Mouse (Mus musculus): ENCODE data around the gene Slc22a26.
"Not testable (repeated sequence)": the region's sequence is repeated elsewhere in the genome, so short reads cannot be mapped to it uniquely, and the experiment has no call there.

The Slc22a26 gene

GRCm38 (mm10) chr19:7802571-7802970 is at the start of gene Slc22a26:
Slc22a26 (minus strand) TSS chr19:7802667.
- no peak for DNase-seq (ENCODE audit: low read depth)

GRCm38 (mm10) chr19:7829851-7830250 is 27.4 kb upstream of the Slc22a26 start:
- no peak for DNase-seq (ENCODE audit: low read depth)

GRCm38 (mm10) chr19:7790571-7790970 is 11.9 kb downstream of the Slc22a26 start:
- DNase-seq (ENCODE audit: low read depth) = no peak

- no peak for DNase-seq (ENCODE audit: low read depth)
Observed at GRCm38 (mm10) chr19:7775306-7775705, 27.2 kb downstream of the Slc22a26 start.

GRCm38 (mm10) chr19:7766124-7766523 is 36.3 kb downstream of the Slc22a26 start:
- DNase-seq (ENCODE audit: low read depth) = no peak

GRCm38 (mm10) chr19:7765599-7765998 is 36.9 kb downstream of the Slc22a26 start:
- DNase-seq (ENCODE audit: low read depth) = no peak

- DNase-seq (ENCODE audit: low read depth) = not testable (repeated sequence)
Observed at GRCm38 (mm10) chr19:7753371-7753770, 49.1 kb downstream of the Slc22a26 start.

Data from fibroblast of lung, adult 2 months (primary cell).